Mouse (Mus musculus) stomach, embryonic 14.5 days (tissue): ENCODE data around the gene Piga. TPM values are rescaled to one million over a fixed set of nuclear protein-coding genes. Genes with fewer than 3 reads are reported as not detected.

Experiments
- ATAC-seq: fragments of 200-750 bp; cut with Nextera tagmentation; 2 replicates; pipeline ENCODE4 v1.8.0; 2017; ENCODE audit warnings: low read depth, moderate TSS enrichment; ENCODE audit not compliant: insufficient number of reproducible peaks, insufficient read depth, low FRiP score
- H3K27ac ChIP-seq: fragments of 300-500 bp; sonication (generic); 2 replicates; pipeline ENCODE4 v1.5.1; 2014; ENCODE audit warnings: mild to moderate bottlenecking, low read length, moderate library complexity, mixed read lengths
- H3K27me3 ChIP-seq: fragments of 300-500 bp; sonication (generic); 2 replicates; pipeline ENCODE4 v1.6.1; 2014; ENCODE audit warnings: low read length, control low read depth, mixed read lengths; ENCODE audit not compliant: control insufficient read depth, insufficient read depth
- H3K36me3 ChIP-seq: fragments of 300-500 bp; sonication (generic); 2 replicates; pipeline ENCODE4 v1.6.1; 2014; ENCODE audit warnings: mild to moderate bottlenecking, control low read depth, low read length, moderate library complexity, mixed read lengths; ENCODE audit not compliant: control insufficient read depth, insufficient read depth
- H3K4me1 ChIP-seq: fragments of 300-500 bp; sonication (generic); 2 replicates; pipeline ENCODE4 v1.6.1; 2014; ENCODE audit warnings: low read length, control low read depth, mixed read lengths; ENCODE audit not compliant: control insufficient read depth, insufficient read depth
- H3K4me2 ChIP-seq: fragments of 300-500 bp; sonication (generic); replicated peaks from 2 replicates; pipeline ENCODE4 v1.6.1; 2014; ENCODE audit warnings: low read depth, low read length, control low read depth
- H3K4me3 ChIP-seq: fragments of 300-500 bp; sonication (generic); 2 replicates; pipeline ENCODE4 v1.5.1; 2014; ENCODE audit warnings: low read depth, low read length, control low read depth
- H3K9ac ChIP-seq: fragments of 300-500 bp; sonication (generic); replicated peaks from 2 replicates; pipeline ENCODE4 v1.6.1; 2014; ENCODE audit warnings: low read depth, mild to moderate bottlenecking, control low read depth, low read length, moderate library complexity, mixed read lengths
- H3K9me3 ChIP-seq: fragments of 300-500 bp; sonication (generic); 2 replicates; pipeline ENCODE4 v1.6.1; 2016; ENCODE audit warnings: low read depth, low read length, control low read depth; ENCODE audit not compliant: control insufficient read depth
- WGBS: fragments of 180-500 bp; shearing (Covaris S2); extraction: QIAGEN DNeasy Blood & Tissue Kit; methylation state at CpG from one replicate; pipeline ENCODE4 v1.1.7; 2014; 5-methylcytosine and 5-hydroxymethylcytosine counted together
- polyA plus RNA-seq: library from polyadenylated mRNA; unstranded; fragments of >200 nt; fragmentation: Nextera tagmentation; extraction: Ambion mirVana; gene quantifications from 2 replicates; pipeline ENCODE4 v1.2.1, GENCODE M21; 2014

The Piga gene
- polyA plus RNA-seq, 1 experiment from 2014 or later, result 12.0 TPM

DNA sequence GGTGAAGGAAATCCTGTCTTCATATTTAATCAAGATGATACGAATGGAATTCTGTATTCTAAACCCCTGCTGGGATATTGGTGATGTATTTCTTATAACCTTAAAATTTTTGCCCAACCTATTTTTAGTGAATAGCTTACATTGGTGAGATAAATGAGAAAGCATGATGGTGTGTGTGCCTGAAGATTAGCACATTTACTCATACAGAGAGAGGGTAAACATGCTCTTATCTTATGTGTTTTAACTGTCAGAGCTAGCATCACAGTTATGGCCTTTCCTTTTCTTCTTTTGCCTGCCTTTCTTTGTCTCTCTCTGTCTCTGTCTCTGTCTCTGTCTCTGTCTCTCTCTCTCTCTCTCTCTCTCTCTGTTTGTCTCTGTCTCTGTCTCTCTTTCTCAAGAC is 5.2 kb downstream of the Piga start:
- no peak overlapping the region for H3K27ac ChIP-seq

GRCm38 (mm10) chrX:164427295-164427694 is 7.7 kb downstream of the Piga start:
- no peak for ATAC-seq

More for the DNA sequence above, 5.2 kb downstream of the Piga start:
- Histone ChIP-seq H3K27me3 (no peaks in the 10 kb centered on the region), H3K4me2 (no peak overlapping the region), H3K4me3 (no peak overlapping the region), H3K36me3 (no peaks in the 10 kb centered on the region), H3K9me3 (no peaks in the 10 kb centered on the region), H3K4me1 (no peaks in the 10 kb centered on the region), H3K9ac (no peak overlapping the region)
- no peak for ATAC-seq
- WGBS, result 85% methylated on average over 1 of the region's 1 CpGs

DNA sequence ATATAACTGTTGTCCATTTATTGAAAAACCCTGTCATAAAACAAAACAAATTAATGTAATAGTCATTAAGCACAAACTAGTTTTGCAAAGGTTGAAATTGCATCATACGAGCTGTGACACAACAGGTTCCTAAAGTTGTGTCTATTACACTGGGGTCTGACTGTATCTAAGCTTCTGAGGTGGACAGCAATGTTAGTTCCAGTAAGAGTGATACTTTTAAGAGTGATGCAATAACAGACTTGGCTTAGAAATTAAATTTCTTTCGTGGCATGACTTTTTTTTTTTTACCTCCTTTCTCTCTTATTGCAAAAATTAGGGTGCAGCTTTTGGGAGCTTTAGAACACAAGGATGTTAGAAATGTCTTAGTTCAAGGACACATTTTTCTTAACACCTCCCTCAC is 8.6 kb downstream of the Piga start:
- WGBS, result 84% methylated on average over 2 of the region's 2 CpGs
- Histone ChIP-seq H3K9ac (no peak overlapping the region), H3K36me3 (no peaks in the 10 kb centered on the region), H3K9me3 (no peaks in the 10 kb centered on the region), H3K4me1 (no peaks in the 10 kb centered on the region), H3K27ac (no peak overlapping the region), H3K4me2 (no peak overlapping the region), H3K4me3 (no peak overlapping the region), H3K27me3 (no peaks in the 10 kb centered on the region)
- no peak for ATAC-seq

More at GRCm38 (mm10) chrX:164427295-164427694, 7.7 kb downstream of the Piga start:
- Histone ChIP-seq H3K9ac (no peak overlapping the region), H3K27ac (no peak overlapping the region), H3K36me3 (no peaks in the 10 kb centered on the region), H3K27me3 (no peaks in the 10 kb centered on the region), H3K4me1 (no peaks in the 10 kb centered on the region), H3K4me2 (no peak overlapping the region), H3K9me3 (no peaks in the 10 kb centered on the region), H3K4me3 (no peak overlapping the region)
- 85% methylated on average over 4 of the region's 4 CpGs for WGBS

DNA sequence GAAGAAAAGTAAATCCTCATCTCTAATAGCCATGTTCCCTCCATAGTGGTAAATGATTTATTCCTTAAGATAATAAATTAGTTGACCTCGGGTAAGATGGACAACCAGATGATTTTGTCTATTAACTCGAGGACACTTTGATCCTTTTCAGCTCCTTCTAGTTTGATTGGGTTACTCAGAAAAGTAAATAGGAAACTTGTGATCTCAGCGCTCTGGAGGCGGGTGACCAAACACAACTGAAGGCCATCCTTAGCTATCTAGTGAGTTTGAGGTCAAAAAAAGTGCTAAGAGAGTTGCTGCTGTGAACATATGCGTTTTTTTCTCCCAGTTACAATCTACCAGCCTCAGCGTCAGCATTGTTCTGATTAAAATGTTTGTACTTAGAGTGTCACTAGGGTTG is 11.0 kb downstream of the Piga start:
- no peaks in the 10 kb centered on the region for H3K27me3 ChIP-seq
- H3K27ac ChIP-seq, result no peak overlapping the region
- H3K36me3 ChIP-seq, result no peaks in the 10 kb centered on the region
- no peaks in the 10 kb centered on the region for H3K4me1 ChIP-seq
- H3K4me3 ChIP-seq, result no peak overlapping the region
- no peak for ATAC-seq
- no peak overlapping the region for H3K9ac ChIP-seq
- H3K9me3 ChIP-seq, result no peaks in the 10 kb centered on the region
- 72% methylated on average over 6 of the region's 6 CpGs for WGBS
- no peak overlapping the region for H3K4me2 ChIP-seq

- no peak overlapping the region for H3K4me3 ChIP-seq
- ATAC-seq, result no peak
- no peak overlapping the region for H3K27ac ChIP-seq
These were observed 11.5 kb downstream of the Piga start for GRCm38 (mm10) chrX:164431133-164431532.

GRCm38 (mm10) chrX:164431541-164431940 is 12.0 kb downstream of the Piga start:
- Histone ChIP-seq H3K4me1 (no peaks in the 10 kb centered on the region), H3K9ac (no peak overlapping the region), H3K27me3 (no peaks in the 10 kb centered on the region), H3K4me3 (no peak overlapping the region), H3K9me3 (no peaks in the 10 kb centered on the region), H3K27ac (no peak overlapping the region), H3K36me3 (no peaks in the 10 kb centered on the region), H3K4me2 (no peak overlapping the region)
- ATAC-seq, result no peak
- WGBS, result 85% methylated on average over 6 of the region's 6 CpGs

More at GRCm38 (mm10) chrX:164431133-164431532, 11.5 kb downstream of the Piga start:
- H3K9ac ChIP-seq, result no peak overlapping the region
- no peaks in the 10 kb centered on the region for H3K27me3 ChIP-seq
- H3K4me1 ChIP-seq, result no peaks in the 10 kb centered on the region
- H3K4me2 ChIP-seq, result no peak overlapping the region
- no peaks in the 10 kb centered on the region for H3K9me3 ChIP-seq
- WGBS, result 83% methylated on average over 2 of the region's 2 CpGs
- no peaks in the 10 kb centered on the region for H3K36me3 ChIP-seq

GRCm38 (mm10) chrX:164432682-164433081 is 13.1 kb downstream of the Piga start:
- Histone ChIP-seq H3K27ac (no peak overlapping the region), H3K4me1 (no peaks in the 10 kb centered on the region), H3K4me2 (no peak overlapping the region), H3K4me3 (no peak overlapping the region), H3K36me3 (no peaks in the 10 kb centered on the region), H3K9me3 (no peaks in the 10 kb centered on the region), H3K27me3 (no peaks in the 10 kb centered on the region), H3K9ac (no peak overlapping the region)
- no peak for ATAC-seq
- WGBS, result 95% methylated on average over 9 of the region's 9 CpGs

GRCm38 (mm10) chrX:164436709-164437108 is 17.1 kb downstream of the Piga start, which contains the start of gene Asb11:
Gene Asb11, plus strand, starts transcription at chrX:164436994.
- no peak within 1 kb of the TSS for H3K9ac ChIP-seq
- H3K4me1 ChIP-seq, result no peaks in the 10 kb centered on the region
- H3K27ac ChIP-seq, result no peak within 1 kb of the TSS
- WGBS, result 65% methylated on average over 8 of the region's 8 CpGs
- H3K36me3 ChIP-seq, result no peaks in the 10 kb centered on the region
- H3K4me3 ChIP-seq, result no peak within 1 kb of the TSS
- no peak within 1 kb of the TSS for H3K4me2 ChIP-seq
- no peaks in the 10 kb centered on the region for H3K27me3 ChIP-seq
- H3K9me3 ChIP-seq, result no peaks in the 10 kb centered on the region
- no peak for ATAC-seq

DNA sequence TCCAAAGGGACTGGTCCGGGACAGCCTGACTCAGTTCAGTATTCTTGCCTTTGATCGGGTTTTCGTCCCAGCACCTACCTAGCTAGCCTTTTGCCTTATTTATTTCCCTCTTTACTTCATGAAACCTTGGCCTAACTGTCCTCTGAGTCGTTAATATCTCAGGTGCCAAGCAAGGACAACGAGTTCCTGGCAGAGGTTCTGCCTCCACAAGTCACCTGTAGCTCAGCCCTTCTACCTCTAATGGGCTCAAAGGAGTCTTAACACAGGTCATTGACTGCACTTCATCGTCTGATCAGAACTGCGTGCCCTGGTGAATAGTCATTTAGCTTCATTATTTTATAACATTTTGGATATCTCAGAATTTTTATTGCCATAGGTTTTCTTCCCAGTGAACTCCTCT is 19.9 kb downstream of the Piga start:
- Histone ChIP-seq H3K9ac (no peak overlapping the region), H3K4me3 (no peak overlapping the region), H3K27me3 (no peaks in the 10 kb centered on the region), H3K4me1 (no peaks in the 10 kb centered on the region), H3K4me2 (no peak overlapping the region), H3K36me3 (no peaks in the 10 kb centered on the region), H3K9me3 (no peaks in the 10 kb centered on the region), H3K27ac (no peak overlapping the region)
- 77% methylated on average over 7 of the region's 7 CpGs for WGBS
- no peak for ATAC-seq
